Mouse (Mus musculus) heart, adult 2 months (tissue): ENCODE measurements around the gene Ano1. TPM values are rescaled to one million over a fixed set of nuclear protein-coding genes. Genes with fewer than 3 reads are reported as not detected.

Experiments used
- DNase-seq, 2 experiments: peaks; one replicate each; pipeline ENCODE4 v3.0.0; 2021
- H3K27ac ChIP-seq: fragments of 200-600 bp; 2 replicates; pipeline ENCODE4 v1.8.1; 2022
- H3K27me3 ChIP-seq: fragments of 200-500 bp; 2 replicates; pipeline ENCODE4 v1.6.1; 2012; ENCODE audit warnings: mild to moderate bottlenecking, low read length, inconsistent platforms, mixed read lengths; ENCODE audit not compliant: control insufficient read depth, insufficient read depth
- H3K36me3 ChIP-seq: fragments of 200-500 bp; 2 replicates; pipeline ENCODE4 v1.6.1; 2012; ENCODE audit warnings: low read length, inconsistent platforms; ENCODE audit not compliant: control insufficient read depth, insufficient read depth
- H3K4me1 ChIP-seq: fragments of 200-500 bp; 2 replicates; pipeline ENCODE4 v1.6.1; 2011; ENCODE audit warnings: low read length; ENCODE audit not compliant: control insufficient read depth, insufficient read depth
- H3K4me3 ChIP-seq: fragments of 200-600 bp; 2 replicates; pipeline ENCODE4 v1.8.1; 2022
- H3K79me2 ChIP-seq: fragments of 200-500 bp; replicated peaks from 2 replicates; pipeline ENCODE4 v1.6.1; 2012; ENCODE audit warnings: mild to moderate bottlenecking, inconsistent platforms, low read length, moderate library complexity, mixed read lengths; ENCODE audit not compliant: control insufficient read depth, insufficient read depth
- H3K9ac ChIP-seq: fragments of 200-500 bp; 2 replicates; pipeline ENCODE4 v1.6.1; 2012; ENCODE audit warnings: low read depth, mild to moderate bottlenecking, control low read depth, inconsistent platforms, low read length, mixed read lengths
- CTCF ChIP-seq: fragments of 200-600 bp; IDR thresholded peaks from 2 replicates; pipeline ENCODE4 v1.8.1; 2022; ENCODE audit warnings: antibody characterized with exemption, mild to moderate bottlenecking, moderate library complexity
- EP300 ChIP-seq: fragments of 200-500 bp; IDR thresholded peaks from 2 replicates; pipeline ENCODE4 v1.6.1; 2011; ENCODE audit warnings: low read depth, low read length, control low read depth; ENCODE audit not compliant: insufficient read depth
- POLR2A ChIP-seq: fragments of 200-500 bp; IDR thresholded peaks from 2 replicates; pipeline ENCODE4 v1.6.1; 2011; ENCODE audit warnings: mild to moderate bottlenecking, low read depth, low read length, control low read depth; ENCODE audit not compliant: insufficient read depth
- WGBS: fragments of 180-500 bp; shearing (Covaris S2); methylation state at CpG from one replicate; pipeline ENCODE4 v1.1.7; 2018; 5-methylcytosine and 5-hydroxymethylcytosine counted together
- intact Hi-C: fragments of 180-260 bp; cut with DNase I; formaldehyde crosslinking; loops from one replicate; pipeline ENCODE4 v1.15.1; 2025
- polyA plus RNA-seq: library from polyadenylated mRNA; depleted of rRNA; stranded (reverse); fragments of >200 nt; gene quantifications from 2 replicates; pipeline ENCODE4 v1.2.3, GENCODE M21; 2012
- total RNA-seq, 2 experiments: library from RNA; stranded (reverse); gene quantifications; 2 replicates each; pipeline ENCODE4 v1.2.3; 2021

Ano1 gene
- total and polyA plus RNA-seq, 3 experiments: 11.1 to 12.5 (median 11.7) TPM

DNA sequence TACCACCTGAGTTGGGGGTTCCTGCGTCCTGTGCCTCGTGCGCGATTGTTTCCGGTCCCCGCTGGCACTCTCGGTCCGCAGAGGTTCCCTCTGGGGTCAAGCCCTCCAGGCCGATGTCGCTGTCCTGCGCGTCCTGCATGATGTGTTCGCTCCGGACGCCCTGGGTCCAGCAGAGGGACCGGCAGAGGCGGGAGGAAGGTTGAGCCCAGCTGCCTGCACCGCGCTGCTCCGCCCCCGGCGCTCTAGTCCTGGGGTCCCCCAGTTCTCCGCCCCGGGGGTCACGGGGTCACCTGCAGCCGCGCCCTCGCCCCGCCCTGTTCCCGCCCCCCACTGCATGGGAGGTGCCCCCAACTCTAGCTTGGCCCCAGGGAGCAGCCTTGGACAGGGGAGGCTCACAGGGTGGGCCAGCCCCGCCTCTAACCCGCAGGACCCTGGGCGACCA, 13.4 kb downstream of the Ano1 start:
- WGBS: 2% methylated on average over 33 of the region's 33 CpGs
- H3K36me3 ChIP-seq: no peaks in the 10 kb centered on the region
- DNase-seq: no peak
- peak overlapping the region; percentile 72 for H3K9ac ChIP-seq
- H3K4me3 ChIP-seq: peak overlapping the region; percentile 27; the same call in 1 of the 2 replicates
- H3K4me1 ChIP-seq: no peaks in the 10 kb centered on the region; the same call in 1 of the 2 replicates
- peak overlapping the region; percentile 60 for H3K27ac ChIP-seq
- TF ChIP-seq POLR2A (no peak; the same call in 1 of the 2 replicates), CTCF (no peak), EP300 (no peak)
- H3K79me2 ChIP-seq: no peaks in the 10 kb centered on the region
- H3K27me3 ChIP-seq: peaks cover 10% of the 10 kb centered on the region; the same call in 1 of the 2 replicates
- intact Hi-C loops: no loop called here

DNA sequence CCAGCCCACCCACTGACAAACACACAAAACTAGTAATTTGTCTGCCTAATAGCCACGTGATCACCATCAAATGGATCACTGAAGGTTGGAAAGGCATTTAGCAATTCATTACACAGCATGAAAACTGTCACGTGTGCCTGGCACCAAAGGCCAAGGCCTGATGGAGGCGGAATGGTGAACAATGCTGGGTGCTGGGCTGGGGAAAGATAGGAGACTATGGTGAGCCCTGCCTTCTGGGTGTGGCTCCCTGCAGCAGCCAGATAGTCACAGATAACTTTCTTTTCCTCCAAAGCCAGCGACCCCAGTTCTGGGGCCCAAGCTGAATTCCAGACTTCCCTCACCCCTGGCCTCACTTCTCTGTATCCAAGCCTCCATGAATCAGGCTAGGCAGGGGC, 19.9 kb downstream of the Ano1 start:
- no peak overlapping the region for H3K27ac ChIP-seq
- no peak for DNase-seq
- no peak for TF ChIP-seq EP300
- TF ChIP-seq CTCF: no peak
- no peak for TF ChIP-seq POLR2A
- intact Hi-C loops: no loop called here
- H3K79me2 ChIP-seq: no peaks in the 10 kb centered on the region
- H3K27me3 ChIP-seq: 0 out of 2 replicates have a peak, but pooled peaks cover under 1% of the 10 kb centered on the region
- no peaks in the 10 kb centered on the region for H3K4me1 ChIP-seq
- H3K9ac ChIP-seq: no peak overlapping the region
- H3K36me3 ChIP-seq: no peaks in the 10 kb centered on the region
- 57% methylated on average over 4 of the region's 4 CpGs for WGBS
- no peak overlapping the region for H3K4me3 ChIP-seq

DNA sequence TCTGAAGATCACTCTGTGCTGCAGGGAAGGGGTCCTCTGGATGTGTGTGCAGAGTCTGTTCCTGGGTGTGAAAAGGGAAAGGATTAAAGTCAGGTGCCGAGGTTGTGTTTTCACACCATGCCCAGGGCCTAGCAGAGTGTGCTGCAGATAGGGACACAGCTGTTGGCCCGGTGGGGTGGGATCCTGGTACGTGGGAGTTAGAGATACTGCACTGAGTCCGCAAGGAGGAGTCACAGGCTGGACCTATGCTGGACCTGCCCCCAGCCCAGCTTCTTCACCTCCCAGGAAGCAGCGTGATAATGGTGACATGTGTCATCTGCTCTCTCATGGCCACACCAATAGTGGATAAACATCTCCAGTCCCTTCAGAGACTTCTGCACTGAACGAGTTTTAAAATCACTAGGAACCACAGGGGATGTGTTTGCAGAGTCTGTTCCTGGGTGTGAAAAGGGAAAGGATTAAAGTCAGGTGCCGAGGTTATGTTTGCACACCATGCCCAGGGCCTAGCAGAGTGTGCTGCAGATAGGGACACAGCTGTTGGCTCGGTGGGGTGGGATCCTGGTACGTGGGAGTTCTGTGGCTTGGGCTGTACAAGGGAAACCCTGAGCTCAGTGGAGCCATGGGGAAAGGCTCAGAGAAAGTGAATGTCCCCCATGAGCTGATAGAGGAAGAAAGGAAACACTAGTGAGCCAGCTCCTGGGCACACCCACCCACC, 20.4 kb downstream of the Ano1 start:
- H3K36me3 ChIP-seq: no peaks in the 10 kb centered on the region
- H3K4me3 ChIP-seq: no peak overlapping the region
- intact Hi-C loops: no loop called here
- no peak for DNase-seq
- TF ChIP-seq CTCF (no peak), EP300 (no peak), POLR2A (no peak)
- no peaks in the 10 kb centered on the region for H3K27me3 ChIP-seq
- WGBS: 41% methylated on average over 9 of the region's 9 CpGs
- no peak overlapping the region for H3K27ac ChIP-seq
- H3K79me2 ChIP-seq: no peaks in the 10 kb centered on the region
- no peak overlapping the region for H3K9ac ChIP-seq
- no peaks in the 10 kb centered on the region for H3K4me1 ChIP-seq

DNA sequence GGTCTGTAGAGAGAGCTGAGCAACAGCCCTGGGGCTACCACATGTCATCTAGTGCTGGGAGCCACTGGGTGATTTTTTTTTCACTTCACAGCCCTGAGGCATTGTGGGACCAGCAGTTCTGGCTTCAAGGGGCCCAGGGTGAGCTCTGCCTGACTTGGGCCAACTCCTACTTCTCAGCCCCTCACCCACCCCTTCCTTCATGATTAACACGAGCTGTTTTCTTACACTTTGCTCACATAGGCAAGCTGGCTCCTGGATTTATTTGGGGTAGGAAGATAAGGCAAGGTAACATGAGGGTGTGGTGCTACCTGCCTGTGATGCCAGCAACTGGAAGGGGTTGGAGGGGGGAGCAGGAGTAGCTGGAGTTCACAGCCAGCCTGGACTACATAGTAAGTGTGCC, 27.5 kb downstream of the Ano1 start:
- intact Hi-C loops: no loop called here
- Histone ChIP-seq H3K4me1 (no peaks in the 10 kb centered on the region), H3K27ac (no peak overlapping the region), H3K79me2 (no peaks in the 10 kb centered on the region), H3K9ac (no peak overlapping the region), H3K4me3 (no peak overlapping the region), H3K27me3 (no peaks in the 10 kb centered on the region), H3K36me3 (no peaks in the 10 kb centered on the region)
- TF ChIP-seq POLR2A (no peak), EP300 (no peak), CTCF (no peak)
- 33% methylated on average over 1 of the region's 1 CpGs for WGBS
- DNase-seq: no peak

DNA sequence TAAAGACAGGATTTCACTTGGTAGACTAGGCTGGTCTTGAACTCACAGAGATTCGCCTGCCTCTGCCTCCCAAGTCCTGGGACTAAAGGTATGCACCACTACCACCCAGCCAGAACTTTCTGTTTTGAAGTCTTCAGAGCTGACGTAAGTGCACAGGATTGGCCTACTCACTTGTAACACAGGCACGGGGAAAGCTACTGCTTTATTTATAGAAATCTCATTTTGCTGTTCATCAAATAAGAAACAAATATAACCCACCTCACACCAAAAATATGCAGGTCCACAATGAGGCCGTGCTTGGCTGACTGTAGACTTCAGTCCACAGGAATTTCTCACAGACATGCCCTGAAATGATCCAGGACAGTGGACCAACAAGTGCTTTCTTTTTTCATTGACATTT, 31.8 kb downstream of the Ano1 start:
- Histone ChIP-seq H3K27ac (no peak overlapping the region), H3K4me1 (no peaks in the 10 kb centered on the region), H3K4me3 (no peak overlapping the region), H3K27me3 (no peaks in the 10 kb centered on the region), H3K79me2 (no peaks in the 10 kb centered on the region), H3K36me3 (no peaks in the 10 kb centered on the region), H3K9ac (no peak overlapping the region)
- 58% methylated on average over 4 of the region's 4 CpGs for WGBS
- TF ChIP-seq CTCF (no peak), EP300 (no peak), POLR2A (no peak)
- intact Hi-C loops: no loop called here
- no peak for DNase-seq

DNA sequence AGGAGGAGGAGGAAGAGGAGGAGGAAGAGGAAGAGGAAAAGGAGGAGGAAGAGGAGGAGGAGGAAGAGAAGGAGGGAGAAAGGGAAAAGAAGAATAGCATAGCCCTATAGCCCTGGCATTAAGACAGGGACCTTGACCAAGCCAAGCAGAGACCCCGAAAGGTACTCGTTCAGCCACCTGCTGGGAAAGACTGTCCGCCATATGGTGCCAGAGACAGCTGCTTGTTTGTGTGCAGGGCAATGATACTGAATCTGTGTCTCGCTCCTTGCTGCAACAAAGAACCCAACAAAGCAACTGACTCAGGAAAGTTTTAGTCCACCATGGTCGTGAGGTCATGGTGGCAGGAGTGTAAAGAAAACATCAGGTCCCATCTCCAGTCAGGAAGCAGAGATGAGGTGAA, 34.0 kb downstream of the Ano1 start:
- TF ChIP-seq CTCF: no peak
- no peak for TF ChIP-seq EP300
- no peak for TF ChIP-seq POLR2A
- Histone ChIP-seq H3K36me3 (no peaks in the 10 kb centered on the region), H3K27ac (no peak overlapping the region), H3K27me3 (no peaks in the 10 kb centered on the region), H3K9ac (no peak overlapping the region), H3K4me3 (no peak overlapping the region), H3K4me1 (no peaks in the 10 kb centered on the region), H3K79me2 (no peaks in the 10 kb centered on the region)
- no peak for DNase-seq
- 73% methylated on average over 5 of the region's 5 CpGs for WGBS
- intact Hi-C loops: no loop called here
